Mouse (Mus musculus): ENCODE data around the gene Cacnb4.

Gene Cacnb4

GRCm38 (mm10) chr2:52571339-52571968, 105.2 kb downstream of the Cacnb4 start:
- in situ Hi-C loops (cut with MboI, MseI): no loop called here

- in situ Hi-C loops (cut with MboI, MseI): no loop called here
Measured at GRCm38 (mm10) chr2:52570781-52571180, 105.8 kb downstream of the Cacnb4 start.

GRCm38 (mm10) chr2:52570171-52570570, 106.5 kb downstream of the Cacnb4 start:
- in situ Hi-C loops (cut with MboI, MseI): no loop called here

- in situ Hi-C loops (cut with MboI, MseI): loop anchor here (10.0 kb wide), 1 partner anchor 113 kb away; no protein-coding TSS in a partner anchor
Measured at GRCm38 (mm10) chr2:52568131-52568530, 108.5 kb downstream of the Cacnb4 start.

- in situ Hi-C loops (cut with MboI, MseI): loop anchor here (10.0 kb wide), 1 partner anchor 113 kb away; no protein-coding TSS in a partner anchor
Measured at GRCm38 (mm10) chr2:52567421-52567820, 109.2 kb downstream of the Cacnb4 start.

GRCm38 (mm10) chr2:52563277-52563676, 113.4 kb downstream of the Cacnb4 start:
- in situ Hi-C loops (cut with MboI, MseI): loop anchor here (10.0 kb wide), 1 partner anchor 108 kb away; no protein-coding TSS in a partner anchor

- in situ Hi-C loops (cut with MboI, MseI): loop anchor here (10.0 kb wide), 1 partner anchor 108 kb away; no protein-coding TSS in a partner anchor
Measured at GRCm38 (mm10) chr2:52562356-52562755, 114.3 kb downstream of the Cacnb4 start.

- in situ Hi-C loops (cut with MboI, MseI): loop anchor here (10.0 kb wide), 1 partner anchor 106 kb away; no protein-coding TSS in a partner anchor
Measured at GRCm38 (mm10) chr2:52561137-52561536, 115.5 kb downstream of the Cacnb4 start.

- in situ Hi-C loops (cut with MboI, MseI): loop anchor here (10.0 kb wide), 1 partner anchor 105 kb away; no protein-coding TSS in a partner anchor
Measured at GRCm38 (mm10) chr2:52560266-52560665, 116.4 kb downstream of the Cacnb4 start.

- in situ Hi-C loops (cut with MboI, MseI): no loop called here
Measured at GRCm38 (mm10) chr2:52558411-52558810, 118.2 kb downstream of the Cacnb4 start.

- in situ Hi-C loops (cut with MboI, MseI): no loop called here
Measured at GRCm38 (mm10) chr2:52557503-52558275, 118.9 kb downstream of the Cacnb4 start.

- in situ Hi-C loops (cut with MboI, MseI): no loop called here
Measured at GRCm38 (mm10) chr2:52556961-52557326, 119.7 kb downstream of the Cacnb4 start.

GRCm38 (mm10) chr2:52556298-52556960, 120.2 kb downstream of the Cacnb4 start:
- in situ Hi-C loops (cut with MboI, MseI): no loop called here

- in situ Hi-C loops (cut with MboI, MseI): no loop called here
Measured at GRCm38 (mm10) chr2:52548401-52548800, 128.2 kb downstream of the Cacnb4 start.

GRCm38 (mm10) chr2:52547331-52547730, 129.3 kb downstream of the Cacnb4 start:
- in situ Hi-C loops (cut with MboI, MseI): no loop called here

GRCm38 (mm10) chr2:52544527-52544926, 132.1 kb downstream of the Cacnb4 start:
- in situ Hi-C loops (cut with MboI, MseI): no loop called here

- in situ Hi-C loops (cut with MboI, MseI): no loop called here
Measured at GRCm38 (mm10) chr2:52541068-52541467, 135.6 kb downstream of the Cacnb4 start.

- in situ Hi-C loops (cut with MboI, MseI): no loop called here
Measured at GRCm38 (mm10) chr2:52539318-52539717, 137.3 kb downstream of the Cacnb4 start.

- in situ Hi-C loops (cut with MboI, MseI): no loop called here
Measured at GRCm38 (mm10) chr2:52537645-52538044, 139.0 kb downstream of the Cacnb4 start.

GRCm38 (mm10) chr2:52537155-52537554, 139.5 kb downstream of the Cacnb4 start:
- in situ Hi-C loops (cut with MboI, MseI): no loop called here

GRCm38 (mm10) chr2:52536511-52536910, 140.1 kb downstream of the Cacnb4 start:
- in situ Hi-C loops (cut with MboI, MseI): no loop called here

- in situ Hi-C loops (cut with MboI, MseI): no loop called here
Measured at GRCm38 (mm10) chr2:52533696-52534095, 142.9 kb downstream of the Cacnb4 start.
